Mouse (Mus musculus): ENCODE measurements around the gene Cend1.

Cend1 gene

GRCm38 (mm10) chr7:141429310-141429709 is at the start of gene Cend1:
TSS of gene Cend1 (minus strand) at chr7:141429491.
- CTCF ChIA-PET = interaction anchor here (0.6 to 4.1 kb wide), 13 partner anchors 10 to 282 kb away, joined by 3 to 22 read pairs (median 4); partner anchors contain the start of genes Eps8l2 (in 1 of the 4), Pidd1 (in 1 of the 4), Rassf7 (in 1 of the 4) and Slc25a22 (in 1 of the 4)
- POLR2A ChIA-PET = interaction anchor here in 3 of 4 experiments (0.5 to 21.5 kb wide), 31 partner anchors 8 to 366 kb away, joined by 3 to 465 read pairs (median 4); partner anchors contain the start of genes Gatd1 (in 2 of the 3), Pidd1 (in 2 of the 3), Rplp2 (in 2 of the 3) and Slc25a22 (in 2 of the 3)

DNA sequence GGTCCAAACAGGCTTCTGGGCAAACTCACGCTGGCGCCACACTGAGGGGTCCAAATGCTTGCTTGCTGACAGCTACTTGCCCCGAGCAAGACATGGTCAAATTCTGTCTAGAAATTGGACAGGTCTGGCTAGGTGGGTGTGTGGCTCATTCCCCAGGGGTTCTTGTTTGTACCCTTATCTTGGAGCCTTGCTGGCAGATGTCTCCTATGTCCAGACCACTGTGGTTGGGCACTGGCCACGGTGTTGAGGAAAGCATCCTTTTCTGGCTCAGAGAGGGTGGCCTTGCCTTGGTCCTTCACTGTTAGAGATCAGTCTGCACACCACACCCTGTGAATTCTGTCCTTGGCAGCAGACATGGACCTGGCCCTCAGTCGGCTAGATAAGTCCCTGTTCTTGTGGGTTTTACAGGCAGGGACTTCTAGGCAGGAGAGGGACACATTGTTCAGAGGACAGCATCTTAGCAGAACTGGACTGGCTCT is 49.0 kb upstream of the Cend1 start:
- POLR2A ChIA-PET = interaction anchor here in 2 of 4 experiments (1.0 to 38.4 kb wide), 5 partner anchors 19 to 69 kb away, joined by 3 to 944 read pairs (median 7); partner anchors contain the start of genes Cd151 (in 2 of the 2), Chid1 (in 2 of the 2), Cracr2b (in 2 of the 2) and Pnpla2 (in 2 of the 2)
- CTCF ChIA-PET = interaction anchor here in 2 of 4 experiments (0.6 to 1.3 kb wide), 3 partner anchors 10 to 19 kb away, joined by 3 read pairs; no protein-coding TSS in a partner anchor

DNA sequence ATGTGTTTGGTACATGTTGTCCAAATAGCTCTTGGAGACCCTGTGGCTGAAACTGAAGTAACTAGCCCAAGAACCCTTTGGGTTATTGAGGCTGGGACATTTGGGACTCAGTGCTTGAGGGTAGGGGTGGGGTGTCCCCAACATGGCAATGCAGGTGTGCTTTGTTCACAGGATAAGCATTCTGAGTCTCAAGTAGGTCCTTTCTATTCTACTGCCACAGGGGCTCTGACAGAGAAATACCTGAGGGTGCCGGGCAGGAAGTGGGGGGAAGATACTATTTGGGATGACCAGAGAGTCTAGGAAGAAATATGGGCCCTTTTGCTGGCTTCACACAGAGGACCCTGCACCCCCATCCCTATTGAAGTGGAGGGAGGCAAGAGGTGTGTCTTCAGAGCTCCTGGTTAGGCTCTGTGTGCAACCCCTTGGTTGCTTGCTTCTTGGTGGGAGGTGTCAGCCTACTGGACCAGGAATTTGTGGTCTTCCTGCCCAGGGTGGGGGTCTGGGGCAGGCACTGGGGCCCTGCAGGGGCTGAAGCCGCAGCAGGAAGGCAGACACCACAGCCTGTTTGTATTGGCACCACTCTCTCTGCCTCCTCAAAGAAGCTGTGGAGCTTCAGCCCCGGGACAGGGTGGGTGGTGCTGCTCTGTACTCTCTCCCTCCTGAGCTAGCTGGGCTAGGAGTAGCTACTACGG is 48.4 kb upstream of the Cend1 start:
- POLR2A ChIA-PET = interaction anchor here in 3 of 4 experiments (0.6 to 38.4 kb wide), 13 partner anchors 9 to 597 kb away, joined by 3 to 944 read pairs (median 5); partner anchors contain the start of genes Pnpla2 (in 3 of the 3), Cd151 (in 2 of the 3), Chid1 (in 2 of the 3) and Cracr2b (in 2 of the 3)
- CTCF ChIA-PET = interaction anchor here in 3 of 4 experiments (0.6 to 2.0 kb wide), 10 partner anchors 9 to 538 kb away, joined by 3 to 9 read pairs (median 4); partner anchors contain the start of genes Cracr2b (in 1 of the 3) and Eps8l2 (in 1 of the 3)

- CTCF ChIA-PET = interaction anchor here in 3 of 4 experiments (0.6 to 2.0 kb wide), 16 partner anchors 9 to 1336 kb away, joined by 3 to 9 read pairs (median 4); partner anchors contain the start of genes Cracr2b (in 1 of the 3) and Eps8l2 (in 1 of the 3)
- POLR2A ChIA-PET = interaction anchor here in 3 of 4 experiments (0.6 to 38.4 kb wide), 23 partner anchors 8 to 596 kb away, joined by 3 to 944 read pairs (median 5); partner anchors contain the start of genes Pnpla2 (in 3 of the 3), Cd151 (in 2 of the 3), Chid1 (in 2 of the 3) and Cracr2b (in 2 of the 3)
Measured at GRCm38 (mm10) chr7:141476981-141477370, 47.7 kb upstream of the Cend1 start.

DNA sequence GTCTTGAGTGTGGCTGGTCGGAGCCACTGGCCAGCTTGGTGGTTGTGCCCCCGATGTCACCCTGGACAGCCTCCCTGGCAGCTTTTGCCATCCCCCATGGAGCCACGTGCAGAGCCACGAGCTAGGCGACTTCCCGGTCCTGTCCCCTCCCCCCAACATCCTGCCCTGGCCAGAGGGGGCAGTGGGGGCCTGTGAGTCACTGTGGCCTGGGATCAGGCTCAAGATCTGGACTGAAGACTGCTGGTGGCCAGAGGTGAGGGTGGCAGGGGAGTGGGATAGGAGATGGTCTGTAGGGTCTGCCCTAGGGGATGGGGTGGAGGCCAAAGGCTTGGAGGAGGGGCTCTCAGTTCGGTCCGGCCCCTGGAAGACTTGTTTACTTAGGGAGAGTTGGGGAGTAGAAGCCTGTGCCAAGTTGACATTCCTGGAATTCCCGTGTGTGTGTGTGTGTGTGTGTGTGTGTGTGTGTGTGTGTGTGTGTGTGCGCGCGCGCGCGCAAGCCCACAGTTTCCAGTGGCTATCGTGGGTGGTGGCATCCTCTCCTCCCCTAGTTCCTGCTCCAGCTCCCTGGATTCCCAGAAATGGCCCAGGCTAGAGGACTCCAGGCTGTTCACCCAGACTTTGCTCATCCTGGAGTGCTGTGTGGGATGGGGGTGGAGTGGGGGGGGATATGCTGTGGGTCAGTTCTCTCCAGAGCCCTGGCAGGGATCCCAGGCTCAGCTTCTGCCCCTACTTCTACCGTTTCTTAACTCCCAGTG is 47.1 kb upstream of the Cend1 start:
- ChIA-PET POLR2A (interaction anchor here (0.6 to 38.4 kb wide), 45 partner anchors 8 to 1550 kb away, joined by 3 to 944 read pairs (median 4); partner anchors contain the start of genes Chid1 (in 3 of the 4), Pnpla2 (in 3 of the 4), Cd151 (in 2 of the 4) and Cracr2b (in 2 of the 4)), CTCF (interaction anchor here (0.6 to 2.0 kb wide), 17 partner anchors 8 to 1335 kb away, joined by 3 to 11 read pairs (median 4); partner anchors contain the start of genes Cd151 (in 1 of the 4), Cracr2b (in 1 of the 4) and Eps8l2 (in 1 of the 4))

- CTCF ChIA-PET = interaction anchor here in 3 of 4 experiments (0.6 to 2.0 kb wide), 7 partner anchors 9 to 534 kb away, joined by 3 to 9 read pairs (median 4); partner anchors contain the start of genes Cd151 (in 1 of the 3) and Cracr2b (in 1 of the 3)
- POLR2A ChIA-PET = interaction anchor here in 3 of 4 experiments (0.7 to 38.4 kb wide), 45 partner anchors 8 to 619 kb away, joined by 3 to 944 read pairs (median 4); partner anchors contain the start of genes Chid1 (in 3 of the 3), Pnpla2 (in 3 of the 3), Cd151 (in 2 of the 3) and Cracr2b (in 2 of the 3)
Measured at GRCm38 (mm10) chr7:141475805-141476158, 46.5 kb upstream of the Cend1 start.

- POLR2A ChIA-PET = interaction anchor here (0.5 to 38.4 kb wide), 64 partner anchors 9 to 620 kb away, joined by 3 to 944 read pairs (median 4); partner anchors contain the start of genes Chid1 (in 3 of the 4), Pnpla2 (in 3 of the 4), Cd151 (in 2 of the 4) and Cracr2b (in 2 of the 4)
- CTCF ChIA-PET = interaction anchor here in 3 of 4 experiments (0.6 to 1.9 kb wide), 7 partner anchors 8 to 700 kb away, joined by 3 to 6 read pairs (median 4); partner anchors contain the start of genes Cd151 (in 1 of the 3) and Cracr2b (in 1 of the 3)
Measured at GRCm38 (mm10) chr7:141475011-141475804, 45.9 kb upstream of the Cend1 start, which contains the start of the genes Polr2l and Tspan4. TSS of gene Polr2l (minus strand) at chr7:141475132. TSS of gene Tspan4 (plus strand) at chr7:141475240.

- CTCF ChIA-PET = interaction anchor here in 2 of 4 experiments (0.6 to 1.3 kb wide), 2 partner anchors 15 to 66 kb away, joined by 3 read pairs; no protein-coding TSS in a partner anchor
- POLR2A ChIA-PET = interaction anchor here (0.7 to 38.4 kb wide), 9 partner anchors 13 to 40 kb away, joined by 3 to 944 read pairs (median 4); partner anchors contain the start of genes Cd151 (in 2 of the 4), Cracr2b (in 2 of the 4), Pnpla2 (in 2 of the 4) and Rplp2 (in 2 of the 4)
Measured at GRCm38 (mm10) chr7:141474160-141474559, 44.9 kb upstream of the Cend1 start.

- CTCF ChIA-PET = interaction anchor here in 2 of 4 experiments (1.8 to 2.0 kb wide), 2 partner anchors 8 kb away, joined by 7 to 10 read pairs; no protein-coding TSS in a partner anchor
- POLR2A ChIA-PET = interaction anchor here in 2 of 4 experiments (0.8 to 38.4 kb wide), 4 partner anchors 14 to 67 kb away, joined by 3 to 944 read pairs (median 292); partner anchors contain the start of genes Cd151 (in 2 of the 2), Cracr2b (in 2 of the 2), Pnpla2 (in 2 of the 2) and Rplp2 (in 2 of the 2)
Measured at GRCm38 (mm10) chr7:141472763-141473162, 43.5 kb upstream of the Cend1 start.

- ChIA-PET POLR2A (interaction anchor here in 2 of 4 experiments (0.6 to 38.4 kb wide), 6 partner anchors 1 to 87 kb away, joined by 4 to 944 read pairs (median 293); partner anchors contain the start of genes Cd151 (in 2 of the 2), Cracr2b (in 2 of the 2), Pnpla2 (in 2 of the 2) and Rplp2 (in 2 of the 2)), CTCF (interaction anchor here in 3 of 4 experiments (0.6 to 2.0 kb wide), 5 partner anchors 9 to 77 kb away, joined by 3 to 10 read pairs (median 5); partner anchors contain the start of gene Cracr2b (in 1 of the 3))
Measured at GRCm38 (mm10) chr7:141472226-141472625, 42.9 kb upstream of the Cend1 start.

DNA sequence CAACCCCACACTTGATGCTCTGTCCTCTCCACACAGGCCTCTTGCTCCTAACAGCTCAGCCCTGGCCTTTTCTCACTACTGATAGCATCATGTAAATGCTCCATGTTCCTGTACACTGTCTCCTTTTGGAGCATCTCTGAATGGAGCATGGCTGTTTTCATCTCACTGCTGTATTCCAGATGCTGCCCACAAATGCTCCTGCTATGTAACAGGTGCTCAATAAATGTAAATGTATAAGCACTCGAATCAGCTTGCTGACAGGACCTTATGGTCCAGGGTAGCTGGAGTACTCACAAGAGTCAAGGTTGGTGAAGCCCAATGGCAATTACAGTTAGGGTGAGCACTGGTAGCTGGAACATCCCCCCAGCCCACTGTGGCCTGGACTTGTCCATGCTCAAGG is 41.9 kb upstream of the Cend1 start:
- ChIA-PET POLR2A (interaction anchor here in 3 of 4 experiments (0.7 to 38.4 kb wide), 9 partner anchors 2 to 771 kb away, joined by 3 to 944 read pairs (median 7); partner anchors contain the start of genes Cd151 (in 2 of the 3), Cracr2b (in 2 of the 3), Pnpla2 (in 2 of the 3) and Rplp2 (in 2 of the 3)), CTCF (interaction anchor here in 3 of 4 experiments (0.6 to 2.0 kb wide), 5 partner anchors 10 to 626 kb away, joined by 3 to 10 read pairs (median 5); partner anchors contain the start of gene Cracr2b (in 1 of the 3))

GRCm38 (mm10) chr7:141470637-141470944 is 41.3 kb upstream of the Cend1 start:
- CTCF ChIA-PET = interaction anchor here (0.5 to 3.8 kb wide), 6 partner anchors 10 to 67 kb away, joined by 3 to 46 read pairs (median 6); partner anchors contain the start of gene Cracr2b (in 1 of the 4)
- POLR2A ChIA-PET = interaction anchor here in 3 of 4 experiments (0.5 to 38.4 kb wide), 13 partner anchors 3 to 771 kb away, joined by 3 to 944 read pairs (median 5); partner anchors contain the start of genes Cd151 (in 2 of the 3), Cracr2b (in 2 of the 3), Pnpla2 (in 2 of the 3) and Rplp2 (in 2 of the 3)

DNA sequence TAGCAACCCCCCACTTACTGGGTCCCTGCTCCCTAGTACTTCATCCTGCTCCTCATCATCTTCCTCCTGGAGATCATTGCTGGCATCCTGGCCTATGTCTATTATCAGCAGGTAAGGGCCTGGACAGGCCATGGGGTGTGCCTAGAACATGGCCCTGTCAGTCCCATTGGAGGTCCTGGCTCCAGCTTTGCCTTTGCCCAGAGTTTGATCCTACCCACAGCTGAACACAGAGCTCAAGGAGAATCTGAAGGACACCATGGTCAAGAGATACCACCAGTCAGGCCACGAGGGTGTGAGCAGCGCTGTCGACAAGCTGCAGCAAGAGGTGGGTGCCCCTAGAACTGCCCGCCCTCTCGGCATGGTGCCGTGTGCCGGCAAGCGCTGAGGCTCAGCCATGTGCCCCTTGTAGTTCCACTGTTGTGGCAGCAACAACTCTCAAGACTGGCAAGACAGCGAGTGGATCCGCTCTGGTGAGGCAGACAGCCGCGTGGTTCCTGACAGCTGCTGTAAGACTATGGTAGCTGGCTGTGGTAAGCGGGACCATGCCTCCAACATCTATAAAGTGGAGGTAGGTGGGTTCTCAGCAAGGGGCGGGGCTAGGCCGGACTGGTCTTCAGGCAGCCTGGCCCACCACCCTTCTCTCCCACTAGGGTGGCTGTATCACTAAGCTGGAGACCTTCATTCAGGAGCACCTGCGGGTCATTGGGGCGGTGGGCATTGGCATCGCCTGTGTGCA is 40.8 kb upstream of the Cend1 start:
- ChIA-PET POLR2A (interaction anchor here (0.5 to 38.4 kb wide), 16 partner anchors 3 to 411 kb away, joined by 3 to 944 read pairs (median 10); partner anchors contain the start of genes Cracr2b (in 3 of the 4), Pnpla2 (in 3 of the 4), Cd151 (in 2 of the 4) and Pidd1 (in 2 of the 4)), CTCF (interaction anchor here in 3 of 4 experiments (0.5 to 3.8 kb wide), 7 partner anchors 11 to 67 kb away, joined by 3 to 46 read pairs (median 7); partner anchors contain the start of genes Cracr2b (in 1 of the 3), Pnpla2 (in 1 of the 3) and Rplp2 (in 1 of the 3))

DNA sequence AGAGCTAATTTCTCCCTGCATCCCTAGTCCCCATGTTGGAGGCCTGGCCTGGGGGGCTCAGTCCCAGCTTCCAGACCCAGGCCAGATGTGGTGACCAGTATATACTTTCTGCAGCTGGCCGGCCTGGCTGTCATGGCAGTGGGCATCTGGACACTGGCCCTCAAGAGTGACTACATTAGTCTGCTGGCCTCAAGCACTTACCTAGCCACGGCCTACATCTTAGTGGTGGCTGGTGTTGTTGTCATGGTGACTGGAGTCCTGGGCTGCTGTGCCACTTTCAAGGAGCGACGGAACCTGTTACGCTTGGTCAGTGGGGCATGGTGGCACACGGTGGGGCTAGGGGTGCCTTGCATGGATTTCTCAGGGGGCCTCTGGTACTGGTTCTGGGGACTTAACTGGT is 40.1 kb upstream of the Cend1 start:
- ChIA-PET CTCF (interaction anchor here in 3 of 4 experiments (0.6 to 3.8 kb wide), 19 partner anchors 10 to 656 kb away, joined by 3 to 46 read pairs (median 4); partner anchors contain the start of genes Chid1 (in 1 of the 3), Cracr2b (in 1 of the 3), Pidd1 (in 1 of the 3) and Pnpla2 (in 1 of the 3)), POLR2A (interaction anchor here (0.5 to 38.4 kb wide), 40 partner anchors 2 to 523 kb away, joined by 3 to 944 read pairs (median 5); partner anchors contain the start of genes Cracr2b (in 3 of the 4), Pnpla2 (in 3 of the 4), Rplp2 (in 3 of the 4) and Cd151 (in 2 of the 4))
